Mouse (Mus musculus) midbrain, embryonic 11.5 days (tissue): ENCODE results near the gene Nradd. TPM values are rescaled to one million over a fixed set of nuclear protein-coding genes. Genes with fewer than 3 reads are reported as not detected.

Experiments used
- ATAC-seq: fragments of 200-750 bp; cut with Nextera tagmentation; 2 replicates; pipeline ENCODE4 v1.8.0; 2017; ENCODE audit warnings: moderate TSS enrichment, moderate library complexity; ENCODE audit not compliant: low FRiP score
- DNase-seq: peaks from one replicate; pipeline ENCODE4 v3.0.0; 2015; ENCODE audit warnings: low spot score; ENCODE audit errors: missing footprints
- H3K27ac ChIP-seq: fragments of 300-500 bp; sonication (generic); 2 replicates; pipeline ENCODE4 v1.5.1; 2014; ENCODE audit warnings: low read depth, low read length
- H3K27me3 ChIP-seq: fragments of 300-500 bp; sonication (generic); 2 replicates; pipeline ENCODE4 v1.6.1; 2014; ENCODE audit warnings: mild to moderate bottlenecking, low read length, moderate library complexity, mixed read lengths; ENCODE audit not compliant: control insufficient read depth, insufficient read depth
- H3K36me3 ChIP-seq: fragments of 300-500 bp; sonication (generic); 2 replicates; pipeline ENCODE4 v1.6.1; 2014; ENCODE audit warnings: mild to moderate bottlenecking, low read length, moderate library complexity, mixed read lengths; ENCODE audit not compliant: control insufficient read depth, insufficient read depth
- H3K4me1 ChIP-seq: fragments of 300-500 bp; sonication (generic); 2 replicates; pipeline ENCODE4 v1.6.1; 2014; ENCODE audit warnings: low read length; ENCODE audit not compliant: control insufficient read depth, insufficient read depth
- H3K4me2 ChIP-seq: fragments of 300-500 bp; sonication (generic); 2 replicates; pipeline ENCODE4 v1.6.1; 2014; ENCODE audit warnings: mild to moderate bottlenecking, moderate library complexity
- H3K4me3 ChIP-seq: fragments of 300-500 bp; sonication (generic); 2 replicates; pipeline ENCODE4 v1.5.1; 2014; ENCODE audit warnings: low read depth, low read length
- H3K9ac ChIP-seq: fragments of 300-500 bp; sonication (generic); 2 replicates; pipeline ENCODE4 v1.6.1; 2014; ENCODE audit warnings: low read length
- H3K9me3 ChIP-seq: fragments of 300-500 bp; sonication (generic); 2 replicates; pipeline ENCODE4 v1.6.1; 2016; ENCODE audit warnings: low read length; ENCODE audit not compliant: control insufficient read depth
- WGBS: fragments of 180-500 bp; shearing (Covaris S2); extraction: QIAGEN DNeasy Blood & Tissue Kit; methylation state at CpG from one replicate; pipeline ENCODE4 v1.1.7; 2014; 5-methylcytosine and 5-hydroxymethylcytosine counted together
- polyA plus RNA-seq: library from polyadenylated mRNA; unstranded; fragments of >200 nt; fragmentation: Nextera tagmentation; extraction: Ambion mirVana; gene quantifications from 2 replicates; pipeline ENCODE4 v1.2.1, GENCODE M21; 2014

Nradd gene
- polyA plus RNA-seq, 1 experiment from 2014 or later: 20.7 TPM

DNA sequence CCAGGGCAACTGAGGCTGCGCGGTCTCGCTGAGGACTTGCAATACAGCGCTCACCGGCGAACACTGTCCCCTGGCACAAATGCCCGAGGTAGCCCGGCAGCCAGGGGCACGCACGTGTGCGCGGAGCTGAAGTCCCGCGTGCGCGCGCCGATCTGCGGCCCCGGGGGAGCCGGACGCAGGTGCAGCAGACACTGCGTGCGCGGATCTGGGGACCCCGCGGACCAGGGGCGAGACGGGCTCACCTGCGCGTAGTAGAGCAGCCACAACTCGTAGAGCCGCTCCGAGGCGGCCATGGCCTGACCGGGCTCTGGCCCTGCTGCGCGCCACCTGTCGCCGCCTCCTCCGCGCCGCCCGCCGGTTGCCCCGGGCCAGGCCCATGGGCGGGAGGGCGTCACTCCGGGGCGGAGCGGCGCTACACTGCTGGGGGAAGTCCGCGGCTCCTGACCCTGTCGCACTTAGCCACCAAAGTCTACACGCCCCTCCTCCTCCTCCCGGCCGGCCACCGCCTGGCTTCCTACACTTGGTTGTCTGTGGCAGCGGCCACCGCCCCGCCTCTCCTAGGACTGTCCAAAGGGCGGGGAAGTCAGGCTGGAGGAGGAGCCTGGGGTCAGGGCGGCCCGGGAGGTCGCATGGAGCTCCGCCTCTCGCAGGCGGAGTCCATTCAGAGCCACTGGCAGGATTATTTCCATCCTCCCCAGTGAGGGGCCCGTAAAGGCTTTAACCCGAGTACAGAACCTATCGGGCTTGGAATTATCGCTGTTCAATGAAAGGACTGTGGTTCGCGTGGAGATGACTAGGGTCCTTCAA is 29.6 kb upstream of the Nradd start, which contains the start of gene Nbeal2:
Gene Nbeal2, minus strand, starts transcription at position 507 of the 807 bp plus-strand sequence.
- Histone ChIP-seq H3K4me3 (peak within 1 kb of the TSS; percentile 65), H3K9ac (peak within 1 kb of the TSS; percentile 71), H3K4me2 (peak within 1 kb of the TSS; percentile 98), H3K4me1 (peaks cover 38% of the 10 kb centered on the region), H3K27me3 (peaks cover 9% of the 10 kb centered on the region), H3K9me3 (no peaks in the 10 kb centered on the region), H3K36me3 (no peaks in the 10 kb centered on the region), H3K27ac (no peak within 1 kb of the TSS)
- DNase-seq (peak; percentile 97), ATAC-seq (peak; percentile 84)
- WGBS: 1% methylated on average over 58 of the region's 75 CpGs

DNA sequence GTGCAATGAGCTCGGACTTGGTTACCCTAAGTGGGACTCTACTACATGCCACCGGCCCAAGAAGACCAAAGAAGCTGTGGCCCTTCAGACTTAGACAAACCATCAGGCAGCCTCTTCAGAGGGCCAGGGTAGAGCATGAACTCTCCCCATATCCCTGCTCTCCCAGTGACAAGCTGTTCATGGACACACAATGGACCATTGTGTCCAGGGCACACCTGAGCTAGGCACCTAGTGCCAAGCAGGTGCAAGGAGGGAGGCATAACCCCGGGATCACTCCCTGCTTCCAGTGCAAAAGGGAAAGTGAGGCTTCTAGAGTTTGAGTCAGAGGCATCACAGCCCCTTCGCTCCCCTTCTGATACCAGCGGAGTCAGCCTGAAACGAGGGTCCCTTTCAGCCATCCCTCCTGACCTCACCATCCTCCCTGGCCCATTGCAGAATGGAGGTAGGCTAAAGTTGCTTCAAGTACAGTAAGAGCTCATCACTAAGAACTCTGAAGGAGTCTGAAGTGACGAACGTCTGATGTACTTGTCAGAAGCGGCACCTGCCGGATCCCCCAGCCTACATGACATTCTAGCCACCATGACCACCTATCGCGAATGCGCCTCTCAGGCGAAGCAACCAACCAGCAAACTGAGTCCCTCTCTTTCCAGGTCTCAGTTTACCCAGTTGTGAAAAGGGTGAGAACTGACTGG is 28.9 kb upstream of the Nradd start:
- peak overlapping the region; percentile 65 for H3K4me3 ChIP-seq
- H3K9me3 ChIP-seq: no peaks in the 10 kb centered on the region
- no peak overlapping the region for H3K27ac ChIP-seq
- DNase-seq (peak; percentile 88), ATAC-seq (no peak)
- H3K4me1 ChIP-seq: peaks cover 38% of the 10 kb centered on the region
- H3K4me2 ChIP-seq: peak overlapping the region; percentile 98
- peak overlapping the region; percentile 71 for H3K9ac ChIP-seq
- H3K36me3 ChIP-seq: no peaks in the 10 kb centered on the region
- H3K27me3 ChIP-seq: peaks cover 9% of the 10 kb centered on the region
- 23% methylated on average over 14 of the region's 14 CpGs for WGBS

DNA sequence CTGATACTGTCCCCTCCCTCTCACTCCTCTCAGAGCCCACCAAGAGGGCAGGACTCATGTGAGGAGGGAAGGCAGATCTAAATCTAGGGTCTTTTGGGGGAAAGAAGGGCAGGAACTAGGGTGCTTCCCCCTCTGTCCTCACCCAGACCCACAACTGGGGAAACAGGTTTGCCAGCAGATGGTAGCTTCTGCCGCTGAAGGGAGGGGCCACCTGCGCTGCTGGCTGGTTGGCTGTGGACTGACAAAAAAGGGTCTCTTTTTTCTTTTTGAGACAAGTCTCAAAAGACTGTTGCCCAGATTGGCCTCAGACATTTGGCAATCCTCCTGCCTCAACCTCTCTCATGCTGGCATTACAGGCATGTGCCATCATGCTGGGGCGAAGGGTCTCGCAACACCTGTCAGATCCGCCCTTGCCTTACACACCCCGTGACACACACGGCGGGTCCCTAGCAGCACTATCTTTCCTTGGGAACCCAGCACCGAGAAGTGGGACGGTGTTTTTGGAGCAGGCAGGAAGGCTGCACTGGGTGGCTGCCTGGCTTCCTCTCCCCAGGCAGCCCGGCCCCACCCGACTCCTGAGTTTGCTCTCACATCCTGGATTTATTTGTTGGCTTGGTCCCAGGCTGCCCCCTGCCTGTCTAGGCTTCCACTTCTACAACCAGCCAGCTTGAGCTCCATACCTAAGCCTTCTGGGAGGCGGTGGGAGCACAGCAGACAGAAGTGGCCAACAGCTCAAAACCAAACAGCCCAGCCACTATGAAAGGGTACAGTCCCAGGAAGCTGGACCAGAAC is 27.9 kb upstream of the Nradd start:
- Histone ChIP-seq H3K4me3 (no peak overlapping the region), H3K4me1 (peaks cover 30% of the 10 kb centered on the region), H3K9me3 (no peaks in the 10 kb centered on the region), H3K27me3 (peaks cover 9% of the 10 kb centered on the region), H3K36me3 (no peaks in the 10 kb centered on the region), H3K4me2 (no peak overlapping the region), H3K9ac (no peak overlapping the region), H3K27ac (no peak overlapping the region)
- DNase-seq (no peak), ATAC-seq (no peak)
- WGBS: 41% methylated on average over 13 of the region's 13 CpGs

DNA sequence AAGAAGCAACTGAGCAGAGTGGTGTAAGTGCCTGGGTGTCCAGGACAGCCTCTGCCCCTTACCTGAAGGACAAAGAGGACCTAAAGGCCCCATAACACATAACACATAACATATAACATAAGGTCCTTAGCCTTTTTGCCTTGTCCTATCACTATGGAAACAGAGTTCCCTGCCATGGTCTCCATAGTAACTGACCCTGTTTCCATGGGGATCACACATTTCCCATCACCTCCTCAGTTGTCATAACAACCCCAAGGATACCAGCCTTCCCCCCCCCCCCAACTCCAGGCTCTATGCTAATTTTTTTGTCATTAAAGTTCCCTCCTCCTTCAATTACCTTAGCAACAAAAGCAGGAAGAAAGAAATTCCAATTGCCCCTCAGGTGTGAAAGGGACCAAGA is 25.5 kb upstream of the Nradd start:
- peaks cover 24% of the 10 kb centered on the region for H3K4me1 ChIP-seq
- no peak overlapping the region for H3K4me2 ChIP-seq
- H3K36me3 ChIP-seq: no peaks in the 10 kb centered on the region
- ATAC-seq (no peak), DNase-seq (no peak)
- no peaks in the 10 kb centered on the region for H3K9me3 ChIP-seq
- no peak overlapping the region for H3K4me3 ChIP-seq
- no peak overlapping the region for H3K27ac ChIP-seq
- H3K27me3 ChIP-seq: peaks cover 9% of the 10 kb centered on the region
- no peak overlapping the region for H3K9ac ChIP-seq

DNA sequence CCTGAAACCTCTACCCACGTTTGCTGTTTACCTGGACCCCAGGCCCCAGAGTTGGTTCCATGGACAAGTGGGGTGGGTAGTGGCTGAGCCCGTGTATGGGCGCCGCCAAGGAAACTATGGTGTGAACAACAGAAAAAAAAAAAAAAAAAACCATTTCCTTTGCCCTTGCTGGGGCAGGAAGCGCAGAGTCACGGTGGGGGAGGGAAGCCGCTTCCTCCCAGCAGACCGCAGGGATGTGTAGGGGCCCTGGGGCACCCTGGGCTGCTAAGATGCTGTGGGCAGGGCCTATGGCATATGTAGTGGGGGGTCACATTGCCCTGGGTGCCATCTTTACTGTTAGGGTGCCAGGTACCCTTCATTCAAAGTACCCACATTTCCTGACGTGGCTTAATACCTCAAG is 21.0 kb upstream of the Nradd start:
- ATAC-seq (no peak), DNase-seq (no peak)
- Histone ChIP-seq H3K4me2 (no peak overlapping the region), H3K36me3 (no peaks in the 10 kb centered on the region), H3K9me3 (no peaks in the 10 kb centered on the region), H3K27ac (no peak overlapping the region), H3K4me1 (peaks cover 11% of the 10 kb centered on the region), H3K4me3 (no peak overlapping the region), H3K9ac (no peak overlapping the region), H3K27me3 (no peaks in the 10 kb centered on the region)
- 88% methylated on average over 9 of the region's 9 CpGs for WGBS

DNA sequence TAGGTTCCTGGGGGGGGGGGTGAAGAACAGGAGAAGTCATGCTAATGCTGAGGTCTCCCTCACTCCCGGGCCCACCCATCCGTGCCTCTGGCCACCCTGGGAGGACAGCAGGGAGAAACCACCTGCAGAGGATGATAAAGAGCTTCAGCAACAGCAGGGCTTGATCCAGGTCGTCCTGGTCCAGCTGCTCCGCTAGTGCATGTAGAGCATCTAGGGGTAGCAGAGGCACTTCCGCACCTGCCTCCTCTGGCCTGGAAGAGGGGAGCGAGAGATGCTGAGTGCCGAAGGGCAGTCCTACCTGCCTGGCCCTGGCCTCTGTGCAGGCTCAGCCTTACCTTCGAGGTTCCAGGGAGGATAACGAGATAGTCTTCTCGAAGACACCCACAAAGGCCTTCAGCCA is 20.0 kb upstream of the Nradd start:
- no peak overlapping the region for H3K27ac ChIP-seq
- no peaks in the 10 kb centered on the region for H3K27me3 ChIP-seq
- DNase-seq (no peak), ATAC-seq (no peak)
- no peak overlapping the region for H3K4me2 ChIP-seq
- H3K9me3 ChIP-seq: no peaks in the 10 kb centered on the region
- peaks cover 2% of the 10 kb centered on the region for H3K4me1 ChIP-seq
- 82% methylated on average over 10 of the region's 10 CpGs for WGBS
- no peaks in the 10 kb centered on the region for H3K36me3 ChIP-seq
- no peak overlapping the region for H3K4me3 ChIP-seq
- no peak overlapping the region for H3K9ac ChIP-seq

DNA sequence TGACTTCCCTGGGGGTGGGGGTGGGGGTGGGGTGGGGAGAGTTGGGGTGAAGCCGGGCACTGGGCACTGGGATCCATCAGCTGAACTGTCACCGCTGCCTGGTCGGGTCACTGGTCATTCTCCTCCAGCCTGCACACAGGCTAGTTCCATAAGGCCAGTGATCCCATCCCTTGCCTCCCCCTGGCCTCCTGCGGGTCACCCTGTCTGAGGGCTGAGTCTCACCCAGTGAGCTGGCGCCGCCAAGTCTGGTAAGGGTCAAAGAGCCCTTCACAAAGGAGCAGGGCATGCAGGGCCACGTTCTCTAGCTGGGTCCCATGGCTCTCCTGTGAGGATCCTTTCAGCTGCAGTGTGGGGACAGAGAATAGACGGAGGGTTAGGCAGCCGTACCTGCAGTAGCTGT is 19.5 kb upstream of the Nradd start:
- H3K36me3 ChIP-seq: no peaks in the 10 kb centered on the region
- no peaks in the 10 kb centered on the region for H3K4me1 ChIP-seq
- WGBS: 64% methylated on average over 9 of the region's 9 CpGs
- no peaks in the 10 kb centered on the region for H3K27me3 ChIP-seq
- no peak overlapping the region for H3K4me2 ChIP-seq
- no peak overlapping the region for H3K9ac ChIP-seq
- DNase-seq (no peak), ATAC-seq (no peak)
- H3K9me3 ChIP-seq: no peaks in the 10 kb centered on the region
- no peak overlapping the region for H3K27ac ChIP-seq
- no peak overlapping the region for H3K4me3 ChIP-seq

DNA sequence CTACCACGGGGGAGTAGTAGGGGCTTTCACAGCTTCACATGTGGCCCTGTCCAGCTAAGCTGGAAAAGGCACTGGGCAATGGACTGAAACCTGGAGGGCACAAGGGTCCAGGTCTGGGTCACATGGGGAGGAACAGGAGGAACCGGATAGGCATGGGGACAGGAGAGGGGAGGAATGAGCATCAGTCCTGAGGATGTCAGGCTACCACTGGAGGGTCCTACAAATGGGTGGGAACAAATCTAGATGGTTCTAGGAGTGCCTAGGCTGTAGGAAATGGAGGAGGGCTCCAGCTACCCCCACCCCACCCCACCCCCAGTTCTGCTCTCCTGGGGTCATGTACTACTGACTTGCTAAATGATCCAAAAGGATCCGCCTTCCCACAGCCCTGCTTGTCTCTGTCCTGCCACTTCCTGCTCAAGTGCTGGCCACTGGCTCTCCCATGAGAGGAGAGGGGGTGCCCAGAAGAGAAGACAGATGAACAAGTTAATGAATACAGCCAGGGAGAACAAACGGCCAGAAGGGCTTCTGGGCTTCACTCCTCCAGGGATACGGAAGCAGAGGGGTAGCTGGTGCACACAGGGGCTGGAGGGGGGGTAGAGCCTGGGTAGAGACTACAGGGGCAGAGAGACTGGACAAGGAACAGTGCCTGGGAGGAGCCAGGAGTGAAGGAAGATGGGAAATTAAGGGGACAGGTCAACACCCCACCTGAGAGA is 18.7 kb upstream of the Nradd start:
- Histone ChIP-seq H3K27ac (no peak overlapping the region), H3K36me3 (no peaks in the 10 kb centered on the region), H3K4me2 (no peak overlapping the region), H3K9ac (no peak overlapping the region), H3K27me3 (no peaks in the 10 kb centered on the region), H3K4me3 (no peak overlapping the region), H3K4me1 (no peaks in the 10 kb centered on the region), H3K9me3 (no peaks in the 10 kb centered on the region)
- WGBS: 59% methylated on average over 5 of the region's 5 CpGs
- ATAC-seq: no peak
- no peak for DNase-seq
